Mouse (Mus musculus) C2C12 (cell line): ENCODE data around the gene Ttk. TPM values are rescaled to one million over a fixed set of nuclear protein-coding genes. Genes with fewer than 3 reads are reported as not detected.

ENCODE experiments used
- H3K27me3 ChIP-seq: one replicate; pipeline ENCODE4 v1.6.1; 2011; ENCODE audit not compliant: control insufficient read depth, insufficient read depth, insufficient read length
- H3K36me3 ChIP-seq: one replicate; pipeline ENCODE4 v1.6.1; 2011; ENCODE audit not compliant: control insufficient read depth, insufficient read depth
- H3K4me3 ChIP-seq: one replicate; pipeline ENCODE4 v1.5.1; 2011; ENCODE audit warnings: mild to moderate bottlenecking, control low read depth; ENCODE audit not compliant: poor library complexity, insufficient read depth, severe bottlenecking
- H3K79me2 ChIP-seq: one replicate; pipeline ENCODE4 v1.6.1; 2011; ENCODE audit not compliant: control insufficient read depth, insufficient read depth
- H3K79me3 ChIP-seq: one replicate; pipeline ENCODE4 v1.6.1; 2011; ENCODE audit warnings: low read depth, control low read depth
- H3ac ChIP-seq: one replicate; pipeline ENCODE3; 2011; ENCODE audit warnings: low read depth; ENCODE audit not compliant: control insufficient read depth, insufficient read length
- CEBPB ChIP-seq: IDR thresholded peaks from one replicate; pipeline ENCODE4 v1.6.1; 2011; ENCODE audit warnings: low read depth, mild to moderate bottlenecking, control low read depth, moderate library complexity
- CTCF ChIP-seq: IDR thresholded peaks from one replicate; pipeline ENCODE4 v1.5.1; 2011; ENCODE audit not compliant: control insufficient read depth, insufficient read depth, insufficient read length
- FOSL1 ChIP-seq: IDR thresholded peaks from one replicate; pipeline ENCODE4 v1.8.0; 2011; ENCODE audit warnings: mild to moderate bottlenecking, low read length; ENCODE audit not compliant: poor library complexity, insufficient read depth, severe bottlenecking
- MAX ChIP-seq: IDR thresholded peaks from one replicate; pipeline ENCODE4 v1.6.1; 2011; ENCODE audit warnings: mild to moderate bottlenecking, control low read depth
- MYOD1 ChIP-seq: IDR thresholded peaks from one replicate; pipeline ENCODE4 v1.6.1; 2011; ENCODE audit warnings: low read depth; ENCODE audit not compliant: control insufficient read depth, insufficient read length
- MYOG ChIP-seq: IDR thresholded peaks from one replicate; pipeline ENCODE4 v1.6.1; 2011; ENCODE audit not compliant: control insufficient read depth, insufficient read length; ENCODE audit errors: extremely low read depth
- USF1 ChIP-seq: IDR thresholded peaks from one replicate; pipeline ENCODE4 v1.6.1; 2011; ENCODE audit warnings: low read depth, mild to moderate bottlenecking, control low read depth, moderate library complexity
- polyA plus RNA-seq: library from polyadenylated mRNA; unstranded; fragments of >200 nt; fragmentation: generic; extraction: Trizol; gene quantifications from one replicate; pipeline ENCODE4 v1.2.1, GENCODE M21; 2012; ENCODE audit warnings: missing spikeins

The Ttk gene
- polyA plus RNA-seq, 1 experiment: 8.1 TPM

DNA sequence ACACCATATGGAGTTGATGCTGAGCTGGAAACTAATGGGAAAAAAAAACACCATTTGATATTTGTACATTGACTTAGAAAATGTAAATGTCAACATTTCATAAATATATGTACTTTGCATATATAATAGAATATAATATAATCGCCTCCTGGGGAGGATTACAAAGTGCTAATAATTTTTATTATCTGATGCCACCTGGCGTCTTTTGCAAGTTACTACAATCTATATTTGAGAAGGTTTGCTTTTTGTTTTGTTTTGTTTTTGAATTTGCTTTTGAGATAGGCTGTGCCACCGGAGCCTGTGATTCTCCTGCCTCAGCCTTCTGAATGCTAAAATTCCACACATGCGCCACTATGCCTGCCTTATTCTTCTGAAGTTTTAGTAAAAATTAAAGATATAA lies 71.3 kb downstream of the Ttk start:
- TF ChIP-seq MYOG (no peak), FOSL1 (no peak), CTCF (no peak)
- Histone ChIP-seq H3K79me2 (no peaks in the 10 kb centered on the region), H3K4me3 (no peak overlapping the region), H3K27me3 (no peaks in the 10 kb centered on the region), H3K79me3 (no peaks in the 10 kb centered on the region), H3K36me3 (no peaks in the 10 kb centered on the region), H3ac (no peak overlapping the region)

DNA sequence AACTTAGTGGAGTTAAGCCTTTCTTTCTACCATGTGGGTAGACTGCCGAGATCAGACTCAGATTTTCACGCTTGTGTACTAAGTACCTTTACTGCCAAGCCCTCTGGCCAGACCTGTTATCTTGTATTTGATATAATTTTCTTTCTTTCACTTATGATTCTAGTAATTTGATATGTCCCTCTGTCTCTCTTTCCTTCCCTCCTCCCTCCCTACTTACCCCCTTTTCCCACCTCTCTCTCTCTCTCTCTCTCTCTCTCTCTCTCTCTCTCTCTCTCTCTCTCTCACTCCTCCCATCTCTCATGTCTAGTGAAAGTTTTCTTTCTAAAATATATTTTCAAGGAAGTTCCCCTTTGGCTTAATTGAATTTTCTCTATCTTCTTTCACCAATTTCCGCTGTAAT lies 72.5 kb downstream of the Ttk start:
- no peak for TF ChIP-seq MAX
- TF ChIP-seq CTCF: no peak
- no peak for TF ChIP-seq MYOG
- no peak for TF ChIP-seq CEBPB
- TF ChIP-seq FOSL1: no peak
- no peak for TF ChIP-seq MYOD1
- TF ChIP-seq USF1: no peak
- H3K4me3 ChIP-seq: no peak overlapping the region

DNA sequence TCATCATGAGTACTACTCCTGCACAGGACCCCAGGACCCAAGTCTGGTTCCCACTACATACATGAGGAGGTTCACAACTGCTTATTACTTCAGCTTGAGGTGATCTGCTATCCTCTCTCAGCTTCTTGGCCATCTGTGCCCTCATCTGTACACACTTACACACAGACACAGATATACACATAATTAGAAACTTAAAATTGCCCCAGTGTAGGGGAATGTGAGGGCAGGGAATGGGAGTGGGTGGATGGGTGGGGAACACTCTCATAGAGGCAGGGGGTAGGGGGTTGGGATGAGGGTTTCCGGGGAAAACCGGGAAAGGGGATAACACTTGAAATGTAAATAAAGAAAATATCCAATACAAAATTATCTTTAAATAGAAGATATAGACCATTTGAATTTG lies 75.3 kb downstream of the Ttk start:
- no peak overlapping the region for H3K4me3 ChIP-seq
- TF ChIP-seq USF1 (no peak), MYOG (no peak), CTCF (no peak), MAX (no peak), CEBPB (no peak), FOSL1 (no peak), MYOD1 (no peak)

More for the DNA sequence above, 72.5 kb downstream of the Ttk start:
- H3K27me3 ChIP-seq: no peaks in the 10 kb centered on the region
- H3K79me3 ChIP-seq: no peaks in the 10 kb centered on the region
- no peaks in the 10 kb centered on the region for H3K36me3 ChIP-seq
- no peaks in the 10 kb centered on the region for H3K79me2 ChIP-seq
- no peak overlapping the region for H3ac ChIP-seq

DNA sequence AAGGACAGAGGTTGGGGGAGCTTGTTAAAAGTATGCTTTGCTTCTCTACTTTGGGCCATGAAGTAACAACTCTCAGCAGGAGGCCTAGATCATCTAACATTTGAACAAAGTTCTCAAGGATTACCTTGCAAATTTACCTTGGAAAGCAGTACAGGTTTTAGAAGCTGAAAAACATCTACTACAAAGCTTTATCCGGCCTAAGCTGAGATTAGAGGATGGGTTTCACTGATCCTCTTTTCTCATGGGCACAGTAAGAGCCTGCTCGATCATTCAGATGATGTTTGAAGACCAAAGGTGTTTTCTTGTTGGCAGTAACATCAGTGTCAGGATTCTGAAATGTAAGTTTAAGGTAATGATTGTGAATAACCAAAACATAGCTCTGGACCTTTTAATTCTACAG lies 76.4 kb downstream of the Ttk start:
- H3K27me3 ChIP-seq: no peaks in the 10 kb centered on the region
- no peaks in the 10 kb centered on the region for H3K79me3 ChIP-seq
- no peak overlapping the region for H3K4me3 ChIP-seq
- no peaks in the 10 kb centered on the region for H3K36me3 ChIP-seq
- no peak overlapping the region for H3ac ChIP-seq
- H3K79me2 ChIP-seq: no peaks in the 10 kb centered on the region
- TF ChIP-seq CTCF (no peak), MYOD1 (no peak), MAX (no peak), CEBPB (no peak), USF1 (no peak), MYOG (no peak), FOSL1 (no peak)

More for the DNA sequence above, 75.3 kb downstream of the Ttk start:
- Histone ChIP-seq H3K36me3 (no peaks in the 10 kb centered on the region), H3K79me3 (no peaks in the 10 kb centered on the region), H3ac (no peak overlapping the region), H3K27me3 (no peaks in the 10 kb centered on the region), H3K79me2 (no peaks in the 10 kb centered on the region)

Other genes with a start within 250 kb of the Ttk start
- gene Elovl4, start 28.4 kb upstream of the Ttk start, polyA plus RNA-seq: 5.1 TPM
- gene Bckdhb, start 90.5 kb downstream of the Ttk start, polyA plus RNA-seq: 1.8 TPM